Mouse (Mus musculus): ENCODE data around the gene Defb43. TPM values are rescaled to one million over a fixed set of nuclear protein-coding genes. Genes with fewer than 3 reads are reported as not detected.

Defb43 gene
- not detected in 2 replicates for total RNA-seq (2017)

DNA sequence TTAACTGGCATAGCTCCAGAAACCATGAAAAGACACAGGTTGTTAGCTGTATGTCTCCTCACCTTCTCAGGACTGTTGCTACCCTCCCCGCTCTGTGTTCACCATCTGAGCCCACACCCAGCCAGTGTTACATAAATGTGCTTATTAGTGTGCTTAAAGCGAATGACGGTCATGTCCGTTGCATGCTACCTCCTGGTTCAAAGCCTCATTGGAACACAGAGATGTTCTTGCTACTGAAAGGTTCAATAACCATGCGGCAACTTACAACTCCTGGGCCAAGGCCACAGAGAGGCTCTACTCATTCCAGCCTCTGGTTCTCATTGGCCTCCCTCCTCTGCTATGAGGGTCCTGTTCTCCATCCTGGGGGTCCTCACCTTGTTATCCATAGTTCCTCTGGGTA lies at the start of gene Defb43:
Gene Defb43, plus strand, starts transcription at position 301 of the 400 bp plus-strand sequence.
- no peak for ATAC-seq (ENCODE audit: extremely low read depth, insufficient number of reproducible peaks, low FRiP score, poor library complexity, severe bottlenecking)

DNA sequence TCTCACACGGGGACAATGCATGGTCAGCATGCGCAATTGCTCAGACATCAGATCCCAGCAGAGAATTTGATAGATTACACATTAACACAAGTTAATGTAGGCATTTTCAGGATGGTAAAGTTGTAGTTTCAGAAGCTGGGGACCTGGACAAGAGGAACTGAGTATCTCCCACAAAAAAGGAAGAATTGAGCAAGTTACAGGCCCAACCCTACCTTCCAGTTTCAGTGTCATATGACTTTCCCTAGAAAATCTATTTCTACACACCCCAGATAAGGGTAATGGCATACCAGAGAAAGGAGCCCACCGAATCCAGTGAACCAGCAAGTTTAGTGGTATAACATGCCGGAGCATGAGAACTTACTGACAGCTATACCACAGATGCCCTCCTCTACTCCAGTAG lies 47.9 kb upstream of the Defb43 start:
- no peak for ATAC-seq (ENCODE audit: extremely low read depth, insufficient number of reproducible peaks, low FRiP score, poor library complexity, severe bottlenecking)

DNA sequence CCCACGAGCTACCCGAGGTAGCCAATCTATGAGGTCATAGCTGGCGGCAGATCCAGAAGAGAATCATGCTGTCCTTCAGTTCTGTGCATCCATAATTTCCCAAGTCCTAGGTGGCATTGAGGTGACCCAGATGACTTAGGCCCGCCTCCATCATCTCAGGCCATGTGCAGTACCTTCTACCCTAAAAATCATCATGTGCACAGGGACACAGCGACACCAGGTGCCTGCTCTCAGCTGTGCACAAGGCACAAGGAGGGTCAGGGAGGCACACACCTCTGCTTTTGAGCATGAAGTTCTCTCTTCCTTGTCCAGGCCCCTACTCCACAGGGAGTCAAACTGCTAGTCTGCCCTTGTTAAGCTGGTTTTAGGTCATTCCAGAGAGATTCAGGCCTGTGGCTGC lies 46.2 kb upstream of the Defb43 start:
- ATAC-seq (ENCODE audit: extremely low read depth, insufficient number of reproducible peaks, low FRiP score, poor library complexity, severe bottlenecking), result no peak

DNA sequence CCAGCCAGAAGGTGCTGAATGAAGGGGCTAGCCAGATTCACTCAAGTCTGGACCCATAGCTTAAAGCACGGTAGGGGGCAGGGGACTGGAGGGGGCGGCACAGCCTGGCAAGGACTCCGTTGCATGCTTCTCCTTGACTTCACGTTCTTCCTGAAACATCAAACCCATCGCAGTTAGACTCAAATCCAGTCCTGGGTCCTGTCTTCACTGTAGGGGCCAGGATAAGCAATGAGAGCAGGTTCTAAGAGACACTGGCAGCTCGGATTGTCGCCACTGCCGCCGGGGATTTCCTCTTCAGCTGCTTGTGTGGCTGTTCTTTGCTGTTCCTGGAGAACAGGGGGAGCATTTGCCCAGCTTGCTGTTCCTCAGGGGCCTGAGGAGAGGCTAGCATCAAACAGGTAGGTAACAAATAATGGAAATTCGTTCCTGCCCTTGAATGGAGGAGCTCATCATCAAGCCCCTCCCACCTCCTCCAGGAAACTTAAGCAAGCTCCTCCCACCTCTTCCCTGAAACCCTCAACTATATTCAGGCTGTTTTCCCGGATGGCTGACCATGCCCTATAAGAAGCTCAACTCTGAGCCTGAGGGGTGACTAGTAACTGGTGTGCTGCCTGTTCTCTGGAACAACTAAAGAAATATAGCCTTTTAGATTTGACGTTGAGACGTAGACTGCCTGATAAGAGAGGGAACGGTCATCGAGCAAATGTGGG lies 45.6 kb upstream of the Defb43 start:
- ATAC-seq (ENCODE audit: extremely low read depth, insufficient number of reproducible peaks, low FRiP score, poor library complexity, severe bottlenecking), result no peak

DNA sequence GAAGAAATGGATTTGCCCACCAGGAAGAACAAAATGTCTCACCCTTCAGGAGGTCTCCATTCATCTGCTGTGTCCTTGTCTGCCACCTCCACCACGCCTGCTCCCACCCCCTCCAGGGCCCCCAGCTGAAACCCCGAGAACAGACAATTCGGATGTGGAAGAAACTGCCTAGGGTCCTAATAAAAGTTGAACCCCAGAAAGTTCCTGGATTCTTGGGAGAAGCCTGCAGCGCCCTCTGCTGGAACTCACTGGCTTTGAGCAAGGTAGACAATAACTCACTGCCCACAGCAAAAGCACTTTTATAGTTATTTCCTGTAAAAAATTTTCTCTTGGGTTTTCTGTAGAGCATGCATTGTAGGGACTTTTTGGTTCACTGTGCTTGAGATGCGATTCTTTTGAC lies 36.5 kb upstream of the Defb43 start:
- ATAC-seq (ENCODE audit: extremely low read depth, insufficient number of reproducible peaks, low FRiP score, poor library complexity, severe bottlenecking), result no peak

DNA sequence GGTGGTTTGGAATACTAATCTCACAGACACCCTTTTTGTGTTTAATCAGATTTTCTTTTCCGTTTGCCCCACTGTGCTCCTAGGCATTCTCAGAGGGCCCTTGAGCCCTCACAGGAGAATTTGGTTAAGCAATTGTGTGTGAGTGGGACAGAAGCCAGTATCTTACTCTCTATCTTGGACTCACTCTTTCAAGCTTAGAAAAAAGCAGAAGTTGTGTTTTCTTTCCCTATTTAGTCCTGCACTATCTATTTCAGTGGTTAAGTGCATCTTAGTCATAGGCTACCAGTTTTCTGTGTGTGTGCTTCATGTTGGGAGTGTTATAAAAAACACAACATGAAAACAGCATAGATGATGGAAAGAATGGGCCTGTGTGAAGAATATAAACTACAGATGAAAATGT lies 31.8 kb upstream of the Defb43 start:
- ATAC-seq (ENCODE audit: extremely low read depth, insufficient number of reproducible peaks, low FRiP score, poor library complexity, severe bottlenecking), result no peak

DNA sequence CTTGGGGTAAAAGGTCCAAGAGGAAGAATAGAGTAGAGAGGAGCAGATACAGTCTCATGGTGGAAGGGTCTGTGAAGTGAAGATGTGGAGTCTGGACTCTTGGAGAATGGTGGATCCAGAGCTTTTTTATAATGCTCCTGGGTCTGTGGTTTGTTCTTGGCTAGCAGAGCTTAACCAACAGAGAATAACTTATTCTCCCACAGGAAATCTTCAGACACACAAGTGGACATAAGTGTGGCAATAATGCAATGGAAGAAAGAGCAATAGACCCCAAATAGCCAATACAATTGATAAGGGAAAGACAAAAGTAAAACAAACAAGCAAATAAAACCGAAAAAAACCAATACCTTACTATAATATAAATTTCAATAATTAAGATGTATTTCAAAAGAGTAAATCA lies 27.2 kb upstream of the Defb43 start, which contains the start of gene Defb48:
Gene Defb48, minus strand, starts transcription at position 101 of the 400 bp plus-strand sequence.
- ATAC-seq (ENCODE audit: extremely low read depth, insufficient number of reproducible peaks, low FRiP score, poor library complexity, severe bottlenecking), result no peak

DNA sequence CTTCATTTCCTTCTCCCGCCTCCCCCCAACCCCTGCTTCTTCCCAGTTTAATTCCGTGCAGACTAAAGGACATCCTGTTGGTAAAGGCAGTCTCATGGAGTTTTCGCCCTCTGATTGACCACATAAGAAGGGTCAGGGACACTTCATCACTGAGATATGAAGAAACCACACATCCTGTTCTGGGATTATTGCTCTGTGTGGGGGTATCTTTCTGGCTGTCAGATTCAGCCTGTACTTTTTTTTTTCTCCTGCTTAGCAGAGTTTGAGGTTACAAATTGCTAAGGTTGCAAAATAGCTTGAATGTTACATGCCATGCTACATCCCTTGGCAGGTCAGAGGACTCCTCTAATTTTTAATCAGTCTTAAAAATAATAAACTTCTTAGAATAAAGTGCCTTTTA lies 20.3 kb upstream of the Defb43 start:
- no peak for ATAC-seq (ENCODE audit: extremely low read depth, insufficient number of reproducible peaks, low FRiP score, poor library complexity, severe bottlenecking)

DNA sequence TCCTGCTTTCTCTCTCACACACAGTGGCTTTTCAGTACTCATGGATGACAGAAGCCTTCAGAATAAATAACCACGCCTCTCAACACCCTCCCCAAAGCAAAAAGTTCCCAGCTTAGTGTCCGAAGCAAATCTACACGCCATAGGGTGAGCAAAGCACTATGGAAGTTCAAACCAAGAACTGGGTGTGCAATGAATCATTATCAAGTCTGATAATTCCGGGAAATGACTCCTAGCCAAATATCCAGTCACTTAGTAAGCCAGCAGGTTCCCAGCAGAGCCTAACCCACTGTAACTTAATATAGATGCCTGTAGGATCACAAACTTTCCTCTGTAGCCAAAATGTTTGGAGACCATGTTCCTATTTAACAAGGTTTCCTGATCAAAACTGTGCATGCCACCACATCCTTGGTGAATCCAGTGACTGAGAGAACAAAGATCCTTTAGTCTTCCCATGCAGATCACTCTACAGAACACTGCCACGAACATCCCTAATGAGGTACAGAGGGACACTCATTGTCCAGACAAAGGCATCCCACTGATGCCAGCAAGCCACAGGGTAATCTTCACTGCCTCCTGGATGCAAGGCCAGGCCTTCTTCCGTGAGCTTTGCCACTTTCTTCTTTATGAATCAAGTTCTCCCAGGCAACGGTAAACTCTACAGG lies 19.6 kb upstream of the Defb43 start:
- no peak for ATAC-seq (ENCODE audit: extremely low read depth, insufficient number of reproducible peaks, low FRiP score, poor library complexity, severe bottlenecking)

DNA sequence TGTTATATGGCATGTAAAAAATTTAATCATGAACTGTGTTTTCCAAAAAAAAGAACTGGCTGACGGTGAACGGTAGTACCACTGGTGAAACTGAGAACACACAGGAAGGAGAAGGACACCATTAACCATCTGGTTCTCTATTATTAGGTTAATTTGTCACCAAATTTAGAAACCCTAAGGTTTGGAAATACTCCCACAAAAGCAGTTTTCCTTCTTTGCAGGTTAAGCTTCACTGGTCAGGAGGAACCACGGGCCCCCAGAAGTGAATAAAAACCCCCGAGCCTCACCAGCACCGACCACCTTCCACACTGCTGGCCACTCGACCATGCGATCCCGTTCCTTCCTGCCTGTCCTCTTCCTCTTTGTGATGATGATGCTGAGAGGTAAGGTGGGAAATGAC lies 13.8 kb upstream of the Defb43 start, which contains the start of gene Defb47:
Gene Defb47, plus strand, starts transcription at position 301 of the 400 bp plus-strand sequence.
- no peak for ATAC-seq (ENCODE audit: extremely low read depth, insufficient number of reproducible peaks, low FRiP score, poor library complexity, severe bottlenecking)

DNA sequence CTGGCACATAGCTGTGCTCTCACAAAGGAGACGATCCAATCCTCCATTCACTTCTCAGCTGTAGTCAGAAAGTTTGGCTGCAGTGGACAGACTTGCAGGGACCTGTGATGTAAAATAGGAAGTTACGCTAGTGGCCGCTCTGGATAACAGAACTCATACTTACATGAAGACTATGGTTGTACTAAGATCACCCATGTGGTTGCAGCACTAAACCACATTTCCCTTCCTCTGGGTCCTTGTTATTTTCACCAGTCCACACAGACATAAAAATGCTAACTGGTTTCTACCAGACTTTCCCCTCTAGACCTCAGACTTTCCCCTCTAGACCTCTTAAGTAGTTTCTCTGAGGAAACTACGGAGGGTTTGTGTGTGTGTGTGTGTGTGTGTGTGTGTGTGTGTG lies 12.6 kb upstream of the Defb43 start:
- ATAC-seq (ENCODE audit: extremely low read depth, insufficient number of reproducible peaks, low FRiP score, poor library complexity, severe bottlenecking), result no peak

DNA sequence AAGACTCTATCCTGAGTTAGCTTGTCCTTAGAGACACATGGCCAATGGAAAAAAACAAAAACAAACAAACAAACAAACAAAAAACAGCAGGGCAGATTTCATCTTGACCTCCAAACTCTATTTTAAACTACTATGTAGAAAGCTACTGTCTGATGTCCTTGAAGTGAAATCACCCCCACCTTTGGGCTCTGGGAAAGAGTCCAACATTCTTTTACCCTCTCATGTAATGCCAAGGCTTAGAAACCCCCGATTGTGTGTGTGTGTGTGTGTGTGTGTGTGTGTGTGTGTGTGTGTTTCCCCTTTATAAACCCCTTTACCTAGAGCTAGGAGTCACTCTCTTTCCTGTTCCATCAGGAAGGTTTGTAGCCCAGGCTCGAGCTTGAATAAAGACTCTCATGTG lies 9.0 kb upstream of the Defb43 start:
- no peak for ATAC-seq (ENCODE audit: extremely low read depth, insufficient number of reproducible peaks, low FRiP score, poor library complexity, severe bottlenecking)

DNA sequence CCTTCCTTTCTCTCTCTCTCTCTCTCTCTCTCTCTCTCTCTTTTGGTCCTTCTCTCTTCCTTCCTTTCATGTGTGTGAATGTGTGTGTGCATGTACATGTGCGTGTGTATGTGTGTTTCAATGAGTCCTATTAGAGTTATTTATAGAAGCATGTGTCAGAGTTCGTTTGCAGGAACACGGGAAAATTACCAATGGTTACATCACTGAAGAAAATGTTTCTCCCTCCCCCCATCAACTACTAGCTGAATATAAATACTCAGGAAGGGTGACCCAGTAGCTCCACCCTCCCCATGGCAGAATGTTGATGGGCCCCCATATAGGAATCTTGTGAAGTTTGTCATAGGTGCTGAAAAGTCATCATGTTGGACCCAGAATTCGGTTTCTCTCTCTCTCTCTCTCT lies 1.5 kb downstream of the Defb43 start:
- no peak for ATAC-seq (ENCODE audit: extremely low read depth, insufficient number of reproducible peaks, low FRiP score, poor library complexity, severe bottlenecking)

DNA sequence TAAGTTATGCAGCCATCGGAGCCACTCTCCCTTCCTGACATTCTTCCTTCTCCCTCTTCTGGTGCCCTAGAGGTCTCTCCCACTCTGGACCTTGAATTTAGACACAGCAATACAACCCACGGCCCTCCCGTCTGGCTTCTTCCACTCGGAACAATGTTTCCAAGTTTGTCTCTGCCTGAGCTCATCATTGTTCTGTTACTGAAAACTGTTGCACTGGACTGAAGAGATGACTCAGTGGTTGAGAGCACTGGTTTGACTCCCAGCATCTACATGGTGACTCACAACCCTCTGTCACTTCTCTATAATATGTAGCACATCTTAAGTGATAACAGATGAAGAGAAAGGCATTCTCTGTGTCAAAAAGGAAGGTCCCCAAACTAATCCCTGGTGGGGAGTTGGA lies 3.1 kb downstream of the Defb43 start:
- no peak for ATAC-seq (ENCODE audit: extremely low read depth, insufficient number of reproducible peaks, low FRiP score, poor library complexity, severe bottlenecking)

DNA sequence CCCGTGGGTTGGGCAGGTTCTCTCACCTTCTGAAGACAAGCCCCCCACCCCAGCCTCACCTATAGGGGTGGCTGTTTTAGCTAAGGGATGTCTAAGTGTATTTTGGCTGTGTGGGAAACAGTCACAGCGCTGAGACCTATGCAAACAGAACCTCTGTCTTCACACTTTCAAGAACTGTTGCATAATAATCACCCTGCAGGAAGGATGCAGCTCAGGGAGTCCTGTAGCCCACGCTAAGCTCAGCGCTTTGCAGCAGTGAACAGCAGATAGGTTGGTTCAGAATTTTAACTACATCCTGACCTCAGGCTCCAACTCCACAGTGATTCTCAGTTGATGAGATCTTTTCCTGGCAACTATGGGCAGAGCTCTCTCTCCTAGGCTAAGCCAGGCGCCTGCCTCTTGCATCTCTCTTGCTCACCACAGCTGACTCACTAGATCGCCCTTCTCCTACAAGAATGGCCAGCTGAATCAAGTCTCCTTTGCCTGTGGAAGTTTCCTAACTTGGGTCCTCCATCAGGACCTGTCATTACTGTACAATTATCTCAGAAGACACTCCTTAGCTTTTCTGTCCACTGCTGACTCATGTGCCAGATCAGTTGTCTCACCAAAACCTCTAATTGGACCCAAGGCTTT lies 9.1 kb downstream of the Defb43 start:
- ATAC-seq (ENCODE audit: extremely low read depth, insufficient number of reproducible peaks, low FRiP score, poor library complexity, severe bottlenecking), result no peak

DNA sequence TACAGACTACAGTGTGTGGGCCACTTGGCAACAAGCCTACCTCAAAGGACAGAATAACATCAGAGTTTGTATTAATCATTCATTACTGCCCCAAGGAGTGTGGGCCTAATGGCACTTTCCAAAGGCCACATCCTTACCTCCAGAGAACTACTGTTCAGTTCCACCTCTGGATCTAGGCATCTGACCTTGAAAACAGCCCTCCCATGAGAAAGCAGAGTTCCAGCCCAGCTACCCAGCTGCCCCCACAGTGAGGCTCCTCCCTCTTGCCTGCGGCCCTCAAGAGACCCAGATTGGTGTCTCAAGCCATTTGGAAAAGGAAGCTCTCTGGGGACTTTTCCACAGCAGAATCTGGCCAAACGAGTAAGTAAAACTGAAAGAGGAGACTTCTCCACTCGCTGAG lies 35.1 kb downstream of the Defb43 start, which contains the start of gene Defb42:
Gene Defb42, plus strand, starts transcription at position 301 of the 400 bp plus-strand sequence.
- no peak for ATAC-seq (ENCODE audit: extremely low read depth, insufficient number of reproducible peaks, low FRiP score, poor library complexity, severe bottlenecking)

DNA sequence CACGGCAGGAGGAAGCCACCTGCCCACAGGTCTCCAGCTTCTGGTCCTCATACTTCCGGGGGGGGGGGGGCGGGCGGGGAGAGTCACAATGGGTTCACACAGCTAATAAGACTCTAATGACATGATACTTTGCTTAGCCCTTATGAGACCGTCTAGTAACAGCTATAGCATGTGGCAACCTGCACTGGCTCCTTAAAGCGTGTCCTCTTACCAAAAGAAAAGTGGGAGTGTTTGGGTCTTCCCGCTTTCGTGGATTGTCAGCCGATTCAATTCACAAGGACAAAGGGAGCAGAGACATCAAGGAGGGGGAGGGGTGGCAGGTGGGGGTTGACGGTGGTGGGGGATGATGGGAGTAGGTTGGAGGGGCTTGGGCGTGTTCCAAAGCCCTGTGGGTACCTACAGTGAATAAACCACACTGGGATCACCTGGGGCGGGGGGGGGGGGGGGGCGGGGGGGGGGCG lies 38.4 kb downstream of the Defb43 start, which contains the start of gene Defb30:
Gene Defb30, minus strand, starts transcription at position 51 of the 461 bp plus-strand sequence.
- no peak for ATAC-seq (ENCODE audit: extremely low read depth, insufficient number of reproducible peaks, low FRiP score, poor library complexity, severe bottlenecking)

DNA sequence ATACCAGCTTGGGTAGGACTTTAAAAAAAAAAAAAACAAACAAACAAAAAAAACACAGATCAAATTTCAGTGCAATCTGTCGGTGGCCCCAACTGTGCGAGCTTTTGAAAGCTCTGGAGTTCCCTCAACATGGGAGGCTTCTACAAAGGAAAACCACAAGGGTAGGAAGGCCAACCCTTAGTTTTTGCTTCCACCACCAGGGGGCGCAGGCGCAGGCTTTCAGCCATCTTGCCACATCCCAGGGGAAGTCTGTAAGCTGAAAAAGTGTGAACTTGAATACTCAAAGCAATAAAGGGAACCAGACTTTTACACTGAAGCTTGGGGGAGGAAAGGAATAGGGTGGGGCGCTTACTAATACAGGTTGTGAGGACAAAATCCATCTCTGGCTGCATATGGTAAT lies 39.2 kb downstream of the Defb43 start:
- no peak for ATAC-seq (ENCODE audit: extremely low read depth, insufficient number of reproducible peaks, low FRiP score, poor library complexity, severe bottlenecking)

DNA sequence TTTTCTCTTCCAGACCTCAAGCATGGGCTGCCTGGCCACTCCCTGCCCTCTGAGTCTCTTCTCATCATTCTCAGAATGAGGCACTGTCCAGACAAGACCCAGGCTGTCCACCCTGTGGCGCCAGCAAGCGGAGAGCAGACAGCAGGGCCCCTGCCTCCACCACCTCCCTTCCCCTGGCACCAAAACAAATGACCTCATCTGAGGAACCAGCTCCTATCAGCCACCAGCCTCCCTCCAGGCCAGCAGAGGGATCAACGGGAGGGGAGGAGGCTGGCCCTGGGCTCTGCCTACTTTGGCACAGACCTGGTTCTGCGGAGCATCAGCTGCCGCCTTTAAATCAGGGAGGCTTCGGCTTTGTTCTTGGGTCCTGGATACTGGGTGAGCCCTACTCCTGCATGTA lies 43.2 kb downstream of the Defb43 start:
- ATAC-seq (ENCODE audit: extremely low read depth, insufficient number of reproducible peaks, low FRiP score, poor library complexity, severe bottlenecking), result no peak

DNA sequence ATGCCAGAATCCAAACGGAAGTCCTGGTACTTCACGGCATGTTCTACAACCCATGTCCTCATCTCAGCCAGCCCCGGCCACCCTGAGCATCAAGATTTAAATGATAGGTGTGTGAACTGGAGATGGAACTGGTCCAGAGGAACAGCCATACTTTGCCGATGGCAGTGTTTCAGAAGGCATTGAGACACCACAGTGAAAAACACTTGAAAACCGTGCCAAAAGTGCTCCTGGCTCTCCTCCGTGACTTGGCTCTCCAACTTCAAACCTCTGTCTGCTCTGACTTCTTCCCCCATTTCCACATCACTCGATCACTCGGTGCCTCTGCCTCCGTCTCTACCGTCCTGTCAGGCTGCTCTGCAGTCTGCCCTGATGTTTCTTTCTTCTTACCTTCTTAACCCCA lies 48.8 kb downstream of the Defb43 start:
- ATAC-seq (ENCODE audit: extremely low read depth, insufficient number of reproducible peaks, low FRiP score, poor library complexity, severe bottlenecking), result no peak
